Mouse (Mus musculus) midbrain, embryonic 15.5 days (tissue): ENCODE results near the gene Bora. TPM values are rescaled to one million over a fixed set of nuclear protein-coding genes. Genes with fewer than 3 reads are reported as not detected.
"Not testable (repeated sequence)": the region's sequence is repeated elsewhere in the genome, so short reads cannot be mapped to it uniquely, and the experiment has no call there.

ENCODE experiments used
- ATAC-seq: fragments of 200-750 bp; cut with Nextera tagmentation; replicated peaks from 2 replicates; pipeline ENCODE4 v1.8.0; 2017; ENCODE audit warnings: moderate TSS enrichment
- H3K27ac ChIP-seq: fragments of 300-500 bp; sonication (generic); 2 replicates; pipeline ENCODE4 v1.5.1; 2015; ENCODE audit warnings: mild to moderate bottlenecking, inconsistent platforms
- H3K27me3 ChIP-seq: fragments of 300-500 bp; sonication (generic); replicated peaks from 2 replicates; pipeline ENCODE4 v1.6.1; 2015; ENCODE audit warnings: inconsistent platforms
- H3K36me3 ChIP-seq: fragments of 300-500 bp; sonication (generic); replicated peaks from 2 replicates; pipeline ENCODE4 v1.6.1; 2015; ENCODE audit warnings: inconsistent platforms
- H3K4me1 ChIP-seq: fragments of 300-500 bp; sonication (generic); 2 replicates; pipeline ENCODE4 v1.6.1; 2015; ENCODE audit warnings: inconsistent platforms
- H3K4me2 ChIP-seq: fragments of 300-500 bp; sonication (generic); 2 replicates; pipeline ENCODE4 v1.6.1; 2015; ENCODE audit warnings: inconsistent platforms, mild to moderate bottlenecking, moderate library complexity
- H3K4me3 ChIP-seq: fragments of 300-500 bp; sonication (generic); 2 replicates; pipeline ENCODE4 v1.5.1; 2015; ENCODE audit warnings: mild to moderate bottlenecking, inconsistent platforms
- H3K9ac ChIP-seq: fragments of 300-500 bp; sonication (generic); 2 replicates; pipeline ENCODE4 v1.6.1; 2015; ENCODE audit warnings: mild to moderate bottlenecking, inconsistent platforms
- H3K9me3 ChIP-seq: fragments of 300-500 bp; sonication (generic); 2 replicates; pipeline ENCODE4 v1.6.1; 2016; ENCODE audit warnings: inconsistent platforms
- WGBS: fragments of 180-500 bp; shearing (Covaris S2); methylation state at CpG from one replicate; pipeline ENCODE4 v1.1.7; 2015; ENCODE audit warnings: mixed read lengths; 5-methylcytosine and 5-hydroxymethylcytosine counted together
- polyA plus RNA-seq: library from polyadenylated mRNA; unstranded; fragments of >200 nt; fragmentation: Nextera tagmentation; extraction: Ambion mirVana; gene quantifications from 2 replicates; pipeline ENCODE4 v1.2.1, GENCODE M21; 2015

Bora gene
- polyA plus RNA-seq = 12.8 and 13.7 TPM in 2 replicates

DNA sequence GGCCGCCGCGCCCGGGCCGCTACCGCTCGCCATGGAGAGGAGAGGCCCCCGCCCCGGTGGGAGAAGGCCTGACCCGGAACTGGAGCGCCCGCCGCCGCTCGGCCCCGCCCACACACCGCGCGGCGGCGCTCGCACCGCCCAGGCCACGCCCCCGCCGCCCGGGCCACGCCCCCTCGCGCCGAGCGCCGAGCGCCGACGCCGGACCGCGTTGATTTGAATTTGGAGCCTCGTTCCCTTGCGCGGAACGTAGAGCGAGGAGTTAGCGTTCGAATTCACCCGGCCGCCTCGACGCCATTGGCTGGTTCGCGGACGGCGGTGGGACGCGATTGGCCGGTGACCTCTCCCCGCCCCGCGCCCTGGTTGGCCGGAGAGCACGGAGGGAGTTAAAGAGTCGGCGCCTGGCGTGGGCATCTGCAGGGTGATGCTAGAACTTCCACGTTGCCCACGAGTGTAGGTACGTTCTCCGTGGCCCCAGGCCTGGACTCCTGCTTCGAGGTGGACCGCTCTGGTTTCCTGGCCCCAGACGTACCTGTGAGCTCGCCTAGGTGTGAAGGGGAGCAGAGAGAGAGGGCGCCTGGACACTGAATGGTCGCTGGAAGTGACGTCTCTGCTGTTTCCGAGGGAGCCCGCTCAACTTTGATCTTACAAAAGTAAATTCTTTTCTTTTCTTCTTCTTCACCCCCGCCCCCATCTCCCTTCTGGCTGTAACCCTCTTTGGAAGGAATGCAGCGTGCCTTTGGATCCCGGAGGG is at the start of gene Bora, which contains the start of gene Mzt1:
TSS of gene Bora (plus strand) at position 192 of the 751 bp plus-strand sequence.
TSS of gene Mzt1 (minus strand) at position 104 of the 751 bp plus-strand sequence.
- H3K36me3 ChIP-seq = no peaks in the 10 kb centered on the region
- peak; percentile 98 for ATAC-seq
- H3K4me2 ChIP-seq = peak within 1 kb of the TSS; percentile 91
- H3K4me1 ChIP-seq = peaks cover 25% of the 10 kb centered on the region
- under 1% methylated on average over 78 of the region's 81 CpGs for whole genome bisulfite sequencing
- H3K27me3 ChIP-seq = no peaks in the 10 kb centered on the region
- no peaks in the 10 kb centered on the region for H3K9me3 ChIP-seq
- peak within 1 kb of the TSS; percentile 93 for H3K9ac ChIP-seq
- H3K27ac ChIP-seq = peak within 1 kb of the TSS; percentile 81
- peak within 1 kb of the TSS; percentile 97 for H3K4me3 ChIP-seq

DNA sequence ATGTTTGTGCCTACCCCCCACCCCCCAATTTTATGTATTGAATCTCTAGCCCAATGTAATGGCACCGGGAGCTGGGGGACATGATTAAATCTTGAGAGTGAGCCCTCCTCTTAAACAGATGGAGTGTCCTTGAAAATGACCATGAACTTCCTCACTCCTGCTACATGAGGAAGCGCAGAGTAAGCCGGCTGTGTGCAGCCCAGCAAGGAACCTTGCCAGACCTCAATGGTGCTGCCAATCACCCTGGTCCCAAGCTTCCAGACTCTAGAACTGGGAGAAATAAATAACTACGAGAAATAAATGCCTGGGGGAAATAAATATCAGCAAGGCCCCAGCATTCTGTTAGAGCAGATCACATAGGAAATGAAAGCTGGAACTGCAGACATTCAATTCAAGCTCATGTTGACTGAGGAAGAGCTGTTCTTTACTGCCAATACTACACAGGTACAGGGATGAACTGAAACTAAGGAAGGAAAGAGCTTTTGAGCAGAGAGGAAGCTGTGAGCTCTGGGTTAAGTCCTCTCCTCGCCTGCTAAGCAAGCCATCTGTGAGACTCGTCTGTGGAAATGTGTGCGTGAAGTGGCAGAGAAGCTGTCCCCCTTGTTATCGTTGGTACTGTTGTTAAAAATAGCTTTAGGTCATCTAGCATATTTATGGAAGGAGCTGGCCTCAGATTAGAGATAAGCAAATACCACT is 35.6 kb upstream of the Bora start:
- Histone ChIP-seq H3K9me3 (no peaks in the 10 kb centered on the region), H3K4me1 (no peaks in the 10 kb centered on the region), H3K9ac (no peak overlapping the region), H3K4me3 (no peak overlapping the region), H3K36me3 (no peaks in the 10 kb centered on the region), H3K27ac (no peak overlapping the region), H3K27me3 (no peaks in the 10 kb centered on the region), H3K4me2 (no peak overlapping the region)
- ATAC-seq = no peak
- WGBS = 64% methylated on average over 8 of the region's 8 CpGs

DNA sequence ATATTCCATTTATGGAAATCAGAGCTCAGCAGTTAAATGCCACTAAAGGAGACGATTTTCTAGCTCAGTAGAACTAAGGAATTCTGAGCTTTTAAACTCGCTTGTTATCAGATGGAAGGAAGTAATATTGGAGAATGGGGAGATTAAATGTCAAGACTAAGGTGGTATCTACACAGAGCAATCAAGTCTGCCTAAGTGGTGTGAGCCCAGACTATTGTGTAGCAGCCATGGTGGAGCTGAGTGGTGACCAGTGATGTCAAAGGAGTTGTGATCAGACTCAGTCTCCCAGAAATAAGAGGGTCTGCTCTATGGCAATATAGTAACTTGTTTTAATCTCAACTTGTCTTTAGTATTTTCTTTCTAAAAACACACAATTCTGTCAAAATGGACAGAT is 35.1 kb upstream of the Bora start:
- 63% methylated on average over 2 of the region's 2 CpGs for WGBS
- Histone ChIP-seq H3K4me3 (no peak overlapping the region), H3K4me1 (no peaks in the 10 kb centered on the region), H3K4me2 (no peak overlapping the region), H3K9me3 (no peaks in the 10 kb centered on the region), H3K27ac (no peak overlapping the region), H3K36me3 (no peaks in the 10 kb centered on the region), H3K9ac (no peak overlapping the region), H3K27me3 (no peaks in the 10 kb centered on the region)
- no peak for ATAC-seq

DNA sequence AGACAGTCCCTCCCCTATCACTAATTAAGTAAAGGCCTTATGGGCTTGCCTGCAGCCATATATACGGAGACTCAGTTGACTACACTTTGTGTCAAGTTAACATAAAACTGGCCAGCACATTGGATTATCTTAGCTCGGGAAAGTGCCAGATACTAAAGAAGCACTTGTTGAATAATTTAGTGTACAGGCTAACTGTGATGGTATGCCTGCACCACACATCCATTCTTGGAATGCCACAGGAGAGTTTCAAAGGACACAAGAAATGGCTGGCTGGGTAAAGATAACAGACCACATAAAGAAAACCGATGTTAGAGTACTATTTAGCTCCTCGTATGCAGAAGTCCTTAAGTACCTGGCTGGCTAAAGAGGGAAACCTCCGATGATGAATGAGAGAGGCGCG is 27.3 kb upstream of the Bora start:
- no peak for ATAC-seq
- Histone ChIP-seq H3K9ac (no peak overlapping the region), H3K4me1 (no peaks in the 10 kb centered on the region), H3K9me3 (no peaks in the 10 kb centered on the region), H3K27ac (no peak overlapping the region), H3K36me3 (no peaks in the 10 kb centered on the region), H3K27me3 (no peaks in the 10 kb centered on the region), H3K4me3 (no peak overlapping the region), H3K4me2 (no peak overlapping the region)
- 88% methylated on average over 7 of the region's 7 CpGs for WGBS

DNA sequence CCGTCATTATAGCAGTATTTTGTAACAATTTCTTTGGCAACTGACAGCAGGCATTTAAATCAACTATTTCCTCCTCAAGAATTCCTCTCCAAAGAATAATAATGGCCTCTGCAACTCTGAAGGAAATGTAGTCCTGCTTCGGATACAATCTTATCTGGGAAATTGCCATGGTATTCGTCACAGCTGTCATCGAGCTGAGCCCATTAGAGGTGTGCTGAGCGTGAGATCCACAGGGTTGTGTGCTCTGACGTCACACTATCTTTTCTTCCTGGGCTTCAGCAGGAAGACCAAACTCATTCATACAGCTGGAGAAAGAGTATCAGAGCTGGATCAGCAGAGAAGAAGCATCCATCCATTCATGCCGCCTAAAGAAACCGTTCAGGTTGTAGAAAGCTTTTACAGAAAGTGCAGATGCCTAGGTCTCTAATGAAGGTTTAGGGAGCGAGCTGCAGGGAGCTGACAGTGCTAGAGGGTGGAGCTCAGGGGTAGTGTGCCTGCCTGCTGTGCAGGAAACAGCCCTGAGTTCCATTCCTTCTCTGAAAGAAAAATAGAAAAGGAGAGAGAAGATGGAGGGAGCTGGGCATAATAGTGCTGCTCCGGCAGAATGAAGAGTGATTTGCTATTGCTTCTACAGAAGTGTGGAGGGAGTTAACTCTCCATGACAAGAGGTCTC is 26.8 kb upstream of the Bora start:
- H3K9ac ChIP-seq = no peak overlapping the region
- H3K4me3 ChIP-seq = no peak overlapping the region
- H3K9me3 ChIP-seq = no peaks in the 10 kb centered on the region
- H3K4me2 ChIP-seq = no peak overlapping the region
- no peaks in the 10 kb centered on the region for H3K27me3 ChIP-seq
- no peak for ATAC-seq
- no peaks in the 10 kb centered on the region for H3K36me3 ChIP-seq
- no peaks in the 10 kb centered on the region for H3K4me1 ChIP-seq
- WGBS = 59% methylated on average over 10 of the region's 10 CpGs
- H3K27ac ChIP-seq = no peak overlapping the region

DNA sequence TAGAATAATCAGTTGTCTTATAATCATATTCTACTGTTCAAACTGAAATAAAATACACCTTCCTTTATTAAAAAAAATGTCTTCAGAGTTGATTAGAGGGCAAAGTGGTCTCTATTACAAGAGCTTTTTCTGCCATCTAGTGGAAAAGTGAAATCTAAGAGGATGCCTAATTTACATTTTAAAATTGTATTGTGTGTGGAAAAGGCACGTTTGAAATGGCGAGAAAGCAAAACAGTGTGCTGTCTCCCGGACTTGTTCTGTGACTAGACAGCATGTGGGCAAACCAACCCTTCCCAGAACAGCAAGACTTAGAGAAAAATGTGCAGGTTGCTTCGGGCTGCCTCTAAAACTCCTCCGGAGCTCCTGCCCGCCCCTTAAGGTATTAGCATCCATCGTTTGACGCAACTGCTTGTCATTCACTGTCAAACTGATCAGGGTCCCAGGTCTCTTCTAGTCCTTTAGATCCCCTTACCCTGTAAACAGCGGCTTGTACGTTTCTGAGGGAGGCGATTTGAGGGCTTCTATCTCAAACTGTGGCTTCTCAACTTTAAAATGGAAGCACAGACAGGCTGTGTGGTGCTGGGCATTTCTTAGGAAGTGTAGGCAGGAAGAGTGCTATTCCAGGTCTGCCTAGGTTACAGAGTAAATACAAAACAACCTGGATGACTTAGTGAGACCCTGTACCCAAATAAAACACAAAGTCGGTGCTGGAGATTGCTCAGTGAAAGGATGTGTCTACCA is 23.5 kb upstream of the Bora start:
- Histone ChIP-seq H3K9me3 (no peaks in the 10 kb centered on the region), H3K27me3 (no peaks in the 10 kb centered on the region), H3K36me3 (no peaks in the 10 kb centered on the region), H3K4me1 (no peaks in the 10 kb centered on the region), H3K9ac (0 out of 2 replicates have a peak overlapping the region, but pooled peaks have one; percentile 13), H3K4me3 (peak overlapping the region; percentile 34), H3K27ac (no peak overlapping the region), H3K4me2 (peak overlapping the region; percentile 55)
- peak; percentile 59 for ATAC-seq
- WGBS = 33% methylated on average over 12 of the region's 12 CpGs

DNA sequence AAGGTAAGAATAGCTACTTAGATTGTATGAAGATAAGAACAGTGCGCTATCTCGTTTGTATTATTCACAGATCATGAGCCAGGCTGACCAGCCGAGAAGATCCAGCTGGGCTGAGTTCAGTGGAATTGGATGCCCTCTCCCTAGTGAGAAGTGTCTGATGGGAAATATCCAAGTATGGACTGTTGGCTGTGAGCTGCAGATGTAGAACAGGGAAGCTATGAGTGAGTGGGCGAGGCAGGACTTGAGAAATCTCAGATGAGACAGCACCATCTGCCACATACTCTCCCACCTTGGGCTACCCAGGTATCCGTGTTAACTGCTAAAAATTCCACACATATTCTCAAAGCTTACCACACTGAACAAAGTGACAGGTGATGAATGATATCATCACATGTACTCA is 16.0 kb upstream of the Bora start:
- H3K27ac ChIP-seq = no peak overlapping the region
- H3K36me3 ChIP-seq = no peaks in the 10 kb centered on the region
- no peak overlapping the region for H3K4me3 ChIP-seq
- WGBS = 80% methylated on average over 5 of the region's 5 CpGs
- peak; percentile 5; the same call in 1 of the 2 replicates for ATAC-seq
- no peaks in the 10 kb centered on the region for H3K9me3 ChIP-seq
- H3K4me1 ChIP-seq = peaks cover 5% of the 10 kb centered on the region; the same call in 1 of the 2 replicates
- H3K4me2 ChIP-seq = no peak overlapping the region
- no peak overlapping the region for H3K9ac ChIP-seq
- H3K27me3 ChIP-seq = no peaks in the 10 kb centered on the region

DNA sequence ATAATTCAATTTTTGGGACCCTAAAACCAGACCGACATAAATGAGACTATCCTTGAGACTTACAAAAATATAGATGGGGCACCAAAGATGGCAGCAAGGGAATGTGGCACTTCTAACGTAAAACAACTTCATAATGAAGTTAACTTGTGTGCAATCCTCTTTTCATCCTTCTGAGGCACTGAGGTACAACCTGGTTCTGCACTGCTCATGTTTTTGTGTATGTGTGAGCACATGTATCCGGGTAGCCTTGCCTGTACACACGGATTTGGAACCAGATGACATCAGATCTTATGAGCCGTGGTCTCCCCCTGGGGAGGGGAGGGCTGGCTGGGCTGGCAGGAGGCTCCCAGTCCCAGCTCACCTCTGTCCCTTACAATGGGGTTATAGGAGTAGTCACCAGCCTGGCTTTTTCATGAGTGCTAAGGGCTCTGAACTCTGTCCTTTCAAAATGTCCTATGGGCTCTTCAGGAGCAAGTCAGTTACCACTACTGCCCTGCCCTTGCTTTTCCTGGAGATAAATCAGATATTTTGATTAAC is 14.6 kb upstream of the Bora start:
- H3K9me3 ChIP-seq = no peaks in the 10 kb centered on the region
- H3K4me2 ChIP-seq = no peak overlapping the region
- H3K4me3 ChIP-seq = no peak overlapping the region
- peaks cover 5% of the 10 kb centered on the region; the same call in 1 of the 2 replicates for H3K4me1 ChIP-seq
- no peak overlapping the region for H3K27ac ChIP-seq
- H3K36me3 ChIP-seq = peaks cover 4% of the 10 kb centered on the region; the same call in 1 of the 2 replicates
- 84% methylated on average over 5 of the region's 5 CpGs for WGBS
- H3K9ac ChIP-seq = no peak overlapping the region
- no peaks in the 10 kb centered on the region for H3K27me3 ChIP-seq
- peak; percentile 49; the same call in 1 of the 2 replicates for ATAC-seq

DNA sequence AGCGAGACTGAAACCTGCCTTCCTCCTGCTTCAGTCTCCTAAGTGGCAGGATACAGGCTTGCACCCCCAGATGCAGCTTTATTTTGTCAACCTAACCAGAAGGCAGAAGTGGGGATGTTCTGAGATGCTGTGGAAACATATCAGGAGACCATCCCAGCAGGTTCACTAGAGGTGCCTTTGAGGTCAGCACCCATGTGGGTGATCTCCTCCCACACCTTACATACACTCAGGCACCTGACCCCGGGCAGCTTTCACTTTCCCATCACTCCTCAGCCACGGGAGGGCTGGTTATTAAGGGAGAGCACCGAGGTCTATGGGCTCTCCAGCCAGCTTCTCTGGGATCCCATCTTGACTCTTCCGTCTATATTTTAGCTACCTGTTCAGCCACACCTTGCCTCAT is 13.4 kb upstream of the Bora start:
- H3K4me1 ChIP-seq = peaks cover 5% of the 10 kb centered on the region; the same call in 1 of the 2 replicates
- ATAC-seq = no peak
- H3K36me3 ChIP-seq = peaks cover 7% of the 10 kb centered on the region; the same call in 1 of the 2 replicates
- no peak overlapping the region for H3K4me2 ChIP-seq
- H3K27me3 ChIP-seq = no peaks in the 10 kb centered on the region
- no peak overlapping the region for H3K4me3 ChIP-seq
- WGBS = 84% methylated on average over 5 of the region's 5 CpGs
- H3K9ac ChIP-seq = no peak overlapping the region
- H3K9me3 ChIP-seq = no peaks in the 10 kb centered on the region
- H3K27ac ChIP-seq = no peak overlapping the region

DNA sequence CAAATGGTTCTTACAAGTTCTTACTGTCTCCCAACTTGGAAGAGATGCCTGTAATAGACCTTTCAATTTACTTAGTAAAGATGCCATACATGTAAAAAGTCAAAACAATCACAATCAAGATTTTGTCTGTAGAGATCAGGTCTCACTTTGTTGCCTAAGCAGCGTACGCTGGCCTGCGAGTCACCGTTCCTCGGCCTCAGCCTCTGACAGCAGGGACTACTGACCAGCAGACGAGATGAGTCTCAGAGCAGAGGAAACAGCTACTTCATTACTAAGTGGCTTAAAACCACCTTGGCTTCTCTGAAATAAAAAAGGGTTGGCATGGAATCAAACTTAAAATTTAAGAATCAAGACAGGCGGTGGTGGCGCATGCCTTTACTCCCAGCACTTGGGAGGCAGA is 11.2 kb upstream of the Bora start:
- not testable (repeated sequence) for ATAC-seq, H3K27ac ChIP-seq
- WGBS = 91% methylated on average over 8 of the region's 8 CpGs

DNA sequence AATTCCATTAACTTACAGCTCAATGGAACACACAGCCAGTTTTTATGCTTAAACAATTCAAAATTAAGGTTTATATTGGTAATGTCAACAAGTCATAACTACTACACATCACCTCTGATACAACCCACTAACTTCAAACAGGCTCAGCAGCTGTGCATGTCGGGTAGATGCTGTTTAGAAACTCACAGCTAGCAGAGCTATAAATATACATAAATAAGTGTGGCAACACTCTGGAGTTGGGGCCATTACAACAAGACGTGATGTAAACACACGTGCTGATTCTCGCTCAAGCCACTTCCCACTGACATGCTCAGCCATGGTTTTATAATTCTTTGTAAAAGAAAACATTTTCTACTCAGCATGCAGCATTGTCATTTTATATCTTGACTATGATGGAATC is 10.0 kb upstream of the Bora start:
- H3K4me1 ChIP-seq = peaks cover under 1% of the 10 kb centered on the region
- H3K27me3 ChIP-seq = no peaks in the 10 kb centered on the region
- no peaks in the 10 kb centered on the region for H3K9me3 ChIP-seq
- no peak overlapping the region for H3K4me2 ChIP-seq
- no peak for ATAC-seq
- no peak overlapping the region for H3K27ac ChIP-seq
- WGBS = 80% methylated on average over 4 of the region's 4 CpGs
- peaks cover 12% of the 10 kb centered on the region for H3K36me3 ChIP-seq
- H3K9ac ChIP-seq = no peak overlapping the region
- H3K4me3 ChIP-seq = no peak overlapping the region

More for the DNA sequence above, 11.2 kb upstream of the Bora start:
- peaks cover 12% of the 10 kb centered on the region for H3K36me3 ChIP-seq
- not testable (repeated sequence) for H3K9ac ChIP-seq, H3K4me2 ChIP-seq, H3K9me3 ChIP-seq, H3K4me1 ChIP-seq, H3K4me3 ChIP-seq, H3K27me3 ChIP-seq
